Mouse (Mus musculus) embryonic fibroblast, embryonic 13.5 days (primary cell): ENCODE data around the gene Galnt7.
A peak's percentile ranks its signal among the peaks of the same experiment; 100 is the strongest.

Source experiments
- CTCF ChIP-seq: IDR thresholded peaks from 2 replicates; pipeline ENCODE4 v1.5.1; 2011; ENCODE audit warnings: mild to moderate bottlenecking, control low read depth, low read length, moderate library complexity, borderline replicate concordance; ENCODE audit not compliant: insufficient read depth
- POLR2A ChIP-seq: IDR thresholded peaks from 2 replicates; pipeline ENCODE4 v1.6.1; 2011; ENCODE audit warnings: low read depth, mild to moderate bottlenecking, control low read depth, low read length, moderate library complexity

- TF ChIP-seq CTCF (no peak), POLR2A (peak; percentile 91)
Measured at GRCm38 (mm10) chr8:57511316-57512118, 141.3 kb downstream of the Galnt7 start, which contains the start of gene Hmgb2.
